Mouse (Mus musculus) adrenal gland, adult 8-10 months (tissue): Measurements from ENCODE around the gene Tiam1. TPM values are rescaled to one million over a fixed set of nuclear protein-coding genes. Genes with fewer than 3 reads are reported as not detected.

ENCODE experiments used
- DNase-seq: peaks from one replicate; pipeline ENCODE4 v3.0.0; 2022
- total RNA-seq, 4 experiments: library from RNA; stranded (reverse); gene quantifications; 2 replicates each; pipeline ENCODE4 v1.2.4; 2022

Tiam1 gene
- total RNA-seq, 4 experiments from 2014 or later = 69.6 to 107 (median 85.5) TPM

DNA sequence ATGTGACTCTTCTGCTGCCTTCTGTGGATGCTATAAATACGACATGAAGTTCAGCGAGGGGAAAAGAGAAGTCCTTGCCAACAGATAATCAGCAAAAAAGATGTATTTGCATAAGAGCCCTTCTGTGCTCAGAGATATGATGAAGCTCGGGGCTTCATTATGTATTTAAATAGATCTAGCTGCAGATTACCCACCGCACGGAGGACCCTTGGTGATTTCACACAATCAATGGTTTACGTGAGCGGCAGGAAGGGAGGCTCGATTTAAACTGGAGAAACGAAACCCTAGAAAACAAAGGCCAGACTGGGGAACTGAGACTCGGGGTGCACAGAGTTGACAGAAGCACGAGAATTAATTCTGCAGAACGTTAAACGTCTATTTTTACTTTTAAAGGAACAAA lies 272.2 kb downstream of the Tiam1 start:
- DNase-seq = no peak

- no peak for DNase-seq
Measured at GRCm38 (mm10) chr16:89870059-89870458, 273.5 kb downstream of the Tiam1 start.

- no peak for DNase-seq
Measured at GRCm38 (mm10) chr16:89868502-89868901, 275.1 kb downstream of the Tiam1 start.

DNA sequence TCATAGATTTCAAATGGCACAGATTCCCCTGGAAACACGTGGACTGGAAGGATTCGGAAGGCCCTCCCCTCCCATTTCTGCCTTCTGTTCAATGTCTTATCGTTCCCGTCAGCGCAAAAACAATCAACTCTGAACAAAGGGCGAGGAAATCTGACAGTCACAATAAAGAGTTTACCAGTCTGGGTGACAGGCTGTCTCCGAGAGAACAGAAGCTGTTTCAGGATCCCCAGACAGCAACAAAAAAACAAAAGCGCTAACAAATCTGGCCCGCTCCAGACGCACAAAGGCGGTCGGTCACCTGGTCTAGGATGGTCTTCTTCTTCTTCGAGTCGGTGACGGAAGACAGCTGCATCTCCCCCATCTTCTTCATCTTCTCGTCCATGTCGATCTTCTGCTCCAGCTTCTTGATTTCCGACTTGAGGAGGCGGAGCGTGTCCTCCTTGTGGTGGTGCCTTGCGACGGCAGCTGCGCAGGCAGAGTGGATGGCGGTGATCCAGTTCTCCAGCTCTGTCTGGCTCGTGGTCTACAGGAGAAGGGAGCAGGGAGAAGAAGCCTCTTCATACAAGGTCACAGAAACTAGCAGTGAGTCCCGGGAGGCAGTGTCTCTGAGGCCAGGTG lies 276.2 kb downstream of the Tiam1 start:
- no peak for DNase-seq

DNA sequence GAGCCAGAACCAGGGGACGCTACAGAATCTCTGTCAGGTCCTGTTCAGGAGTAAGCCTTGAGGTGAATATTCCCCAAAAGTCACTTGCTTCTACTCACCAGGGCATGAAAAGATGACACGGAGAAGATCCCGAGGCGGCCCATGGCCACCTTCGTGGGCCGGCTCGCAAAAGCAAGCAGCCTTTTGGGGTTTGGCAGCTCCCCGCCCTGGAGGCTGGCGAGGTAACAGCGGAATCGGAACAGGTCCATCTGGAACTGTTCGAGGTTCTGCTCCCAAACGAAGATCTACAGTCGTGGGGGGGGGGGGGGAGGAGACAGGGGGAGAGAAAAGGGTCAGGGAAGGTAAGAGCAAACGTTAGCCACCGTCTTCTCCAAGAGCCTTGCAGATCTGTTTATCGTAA lies 278.4 kb downstream of the Tiam1 start:
- no peak for DNase-seq

DNA sequence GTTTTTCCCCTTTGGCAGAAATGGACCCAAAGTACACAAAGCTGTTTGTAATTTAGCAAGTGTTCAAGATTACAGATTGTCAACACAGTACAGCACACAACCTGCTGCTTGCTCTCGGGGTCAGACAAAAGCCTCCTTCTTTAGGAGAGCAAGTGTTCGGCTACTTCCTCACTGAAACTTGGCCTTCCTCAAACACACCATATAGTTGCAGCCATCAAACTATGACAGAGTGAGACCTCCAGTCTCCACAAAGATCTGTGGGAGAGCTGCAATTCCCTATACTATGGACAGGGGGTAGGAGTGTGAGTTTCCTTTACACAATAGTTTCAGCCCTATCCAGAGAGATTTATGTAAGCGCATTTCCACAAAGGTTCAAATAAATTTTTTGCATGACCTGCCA lies 278.9 kb downstream of the Tiam1 start:
- DNase-seq = no peak

DNA sequence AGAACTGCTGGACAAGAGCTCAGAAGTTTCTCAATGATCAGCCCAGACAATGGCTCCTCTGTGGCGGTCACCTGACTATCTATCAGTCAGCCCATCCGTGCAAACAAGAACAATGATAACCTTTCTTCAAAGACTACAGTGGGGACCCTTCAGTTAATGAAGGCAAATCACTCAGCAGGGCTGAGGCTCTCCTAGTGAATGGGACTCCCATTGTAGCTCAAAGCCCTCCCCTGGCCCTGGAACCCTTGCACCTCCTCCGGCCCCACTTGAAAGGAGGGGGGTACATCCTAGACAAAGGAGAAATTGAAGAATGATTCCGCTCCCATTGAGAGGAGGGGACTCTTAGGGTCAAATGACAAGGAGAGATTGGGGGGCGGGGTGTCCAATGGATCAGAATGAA lies 280.3 kb downstream of the Tiam1 start:
- DNase-seq = no peak

DNA sequence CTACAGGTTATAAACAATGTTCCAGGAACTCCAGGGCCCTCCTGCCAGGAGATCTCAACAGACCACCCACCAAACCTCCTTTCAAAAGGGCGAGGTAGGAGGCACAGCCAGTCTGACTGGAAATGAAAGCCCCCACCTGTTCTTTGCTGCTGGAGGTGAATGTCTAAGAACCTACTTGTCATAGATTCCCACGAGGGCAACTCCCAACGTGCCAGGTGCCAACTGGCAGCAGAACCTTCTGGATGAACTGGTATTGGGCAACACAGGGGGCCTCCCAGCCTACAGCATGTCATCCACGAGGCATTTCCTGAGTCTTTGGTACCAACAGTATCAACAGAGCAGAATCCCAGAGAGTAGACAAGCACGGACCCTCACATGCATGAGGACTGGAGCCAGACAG lies 282.0 kb downstream of the Tiam1 start:
- DNase-seq = no peak

- DNase-seq = no peak
Measured at GRCm38 (mm10) chr16:89860708-89861107, 282.9 kb downstream of the Tiam1 start.

DNA sequence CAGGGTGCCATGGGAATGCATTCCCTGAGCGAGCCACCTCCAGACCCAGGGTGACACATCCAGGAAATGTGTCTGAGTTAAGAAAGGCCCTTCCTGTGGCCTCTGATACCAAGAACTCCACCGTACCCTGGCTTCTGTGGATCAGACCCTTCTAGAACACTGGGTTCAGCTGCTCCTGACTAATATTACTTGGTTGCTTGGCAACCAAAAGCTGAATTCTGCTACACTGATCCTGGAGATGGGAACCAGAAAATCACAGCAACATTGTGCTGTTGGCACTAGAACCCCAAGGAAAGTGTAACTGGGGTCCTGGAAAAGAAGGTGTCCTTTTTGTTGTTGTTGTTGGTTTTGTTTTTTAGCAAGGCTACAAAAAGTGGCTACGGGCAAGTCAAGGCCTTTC lies 285.9 kb downstream of the Tiam1 start:
- DNase-seq = no peak

DNA sequence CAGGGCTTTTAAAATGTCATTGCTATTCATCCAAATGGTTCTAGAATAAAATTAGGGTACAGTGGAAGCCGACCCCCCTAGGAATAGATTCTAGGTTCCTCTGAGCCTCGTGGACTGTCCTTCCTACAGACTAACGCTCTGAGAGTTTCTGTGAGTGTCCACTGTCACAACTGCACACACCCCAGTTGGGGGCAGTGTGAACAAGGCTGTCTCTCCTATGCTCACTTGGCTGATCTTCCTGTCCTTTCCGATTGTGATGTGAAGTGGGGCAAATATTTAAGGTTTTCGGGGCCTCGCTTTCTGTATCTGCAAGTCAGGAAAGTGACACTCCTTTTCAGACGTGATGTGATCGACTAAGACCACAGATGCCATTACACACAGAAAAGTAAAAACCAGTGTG lies 288.8 kb downstream of the Tiam1 start:
- no peak for DNase-seq

GRCm38 (mm10) chr16:89851333-89851732 lies 292.2 kb downstream of the Tiam1 start:
- DNase-seq = no peak

DNA sequence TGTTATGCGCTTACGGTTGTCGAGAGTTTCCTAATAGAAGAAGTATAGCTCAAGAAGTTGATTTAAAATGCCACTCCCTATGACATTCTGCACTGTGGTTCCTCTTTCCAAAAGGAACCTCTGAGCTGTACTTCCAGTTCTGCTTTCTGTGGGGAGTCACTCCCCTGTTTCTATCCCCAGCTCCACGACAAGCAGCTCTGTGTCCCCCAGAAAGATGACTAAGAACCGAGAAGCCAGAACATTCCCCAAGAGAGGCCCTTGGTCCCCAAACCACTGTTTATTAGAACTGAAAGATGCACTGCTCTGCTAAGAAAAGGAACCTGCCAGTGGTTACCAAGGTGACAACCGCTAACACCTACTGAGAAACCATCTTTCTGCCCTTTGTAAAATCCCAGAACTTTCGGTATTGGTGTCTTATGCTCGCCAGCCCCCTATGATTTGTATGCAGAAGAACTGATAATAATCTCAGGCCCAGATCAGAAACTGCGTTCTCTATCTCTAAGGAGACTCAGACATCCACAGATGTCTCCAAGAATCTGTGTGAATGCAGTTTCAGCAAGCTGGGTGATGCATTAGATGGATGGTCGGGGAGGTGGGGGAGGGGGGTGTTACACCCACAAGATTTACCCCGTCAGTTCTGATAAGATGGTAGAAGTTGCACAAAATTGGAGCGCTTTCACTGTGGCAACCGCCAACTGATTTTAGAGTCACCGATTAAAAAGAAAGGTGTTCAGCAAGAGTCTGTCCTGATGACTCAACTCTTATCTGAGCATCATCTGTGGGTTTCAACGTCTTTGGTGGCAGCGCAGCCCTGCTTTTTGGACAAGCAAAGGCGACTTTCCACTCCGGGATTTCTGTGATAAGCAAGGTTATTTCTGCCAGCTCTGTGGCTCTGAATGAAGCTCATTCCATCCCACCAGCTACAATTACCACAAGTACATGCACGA lies 294.6 kb downstream of the Tiam1 start:
- no peak for DNase-seq

DNA sequence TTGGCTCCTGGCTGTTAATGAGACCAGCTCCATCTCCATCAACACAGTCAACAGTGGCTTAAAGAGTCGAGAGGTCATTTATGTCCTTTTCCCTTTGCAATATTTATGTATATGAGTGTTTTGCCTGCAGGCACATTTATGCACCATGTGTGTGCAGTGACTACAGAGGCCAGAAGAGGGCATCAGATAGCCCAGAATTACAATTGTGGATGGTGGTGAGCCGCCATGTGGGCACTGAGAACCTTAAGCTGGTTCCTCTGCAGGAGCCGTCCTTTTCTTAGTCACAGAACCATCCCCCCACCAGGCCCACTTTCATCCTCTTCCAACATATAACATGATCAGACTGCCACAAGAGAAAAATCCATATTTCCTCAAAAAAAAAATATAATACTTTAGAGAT lies 295.4 kb downstream of the Tiam1 start:
- DNase-seq = no peak

DNA sequence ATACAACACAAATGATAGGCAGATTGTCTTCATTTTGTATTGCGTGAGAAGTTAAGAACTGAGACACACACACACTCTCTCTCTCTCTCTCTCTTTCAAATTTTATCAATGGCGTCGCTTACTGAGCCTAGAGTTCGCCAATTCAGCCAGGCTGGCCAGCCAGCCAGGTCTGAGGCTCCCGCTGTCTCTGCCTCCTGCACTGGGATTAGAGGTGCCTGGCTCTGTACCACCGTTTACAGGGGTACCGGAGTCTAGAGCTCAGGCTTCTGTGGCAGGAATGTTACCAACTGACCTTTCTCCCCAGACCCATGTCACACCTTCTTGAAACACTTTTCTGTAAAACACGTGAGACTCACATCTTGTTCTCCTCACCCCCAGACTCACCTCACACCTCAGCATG lies 298.1 kb downstream of the Tiam1 start:
- DNase-seq = no peak

DNA sequence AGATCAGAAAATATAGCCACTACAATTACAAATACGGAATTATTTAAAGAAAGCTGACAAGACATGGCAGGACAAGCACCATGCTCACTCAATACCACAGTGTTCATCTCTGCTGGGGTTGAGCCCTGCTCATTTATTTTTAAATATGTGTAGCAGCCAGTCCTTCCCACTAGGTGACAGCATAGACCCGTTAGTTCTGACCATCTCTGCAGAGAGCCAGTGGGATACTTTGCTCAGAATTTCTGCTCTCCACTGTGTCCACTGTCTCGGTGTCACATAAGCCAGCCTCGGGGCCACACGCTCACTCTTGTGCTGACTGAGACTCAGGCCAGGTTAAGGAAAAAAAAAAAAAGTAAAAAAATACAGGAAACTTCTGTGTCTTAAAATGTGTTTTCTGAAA lies 299.0 kb downstream of the Tiam1 start:
- DNase-seq = no peak

GRCm38 (mm10) chr16:89841894-89842293 lies 301.7 kb downstream of the Tiam1 start:
- no peak for DNase-seq

GRCm38 (mm10) chr16:89840361-89840760 lies 303.2 kb downstream of the Tiam1 start:
- no peak for DNase-seq

GRCm38 (mm10) chr16:89839829-89840228 lies 303.7 kb downstream of the Tiam1 start:
- no peak for DNase-seq

DNA sequence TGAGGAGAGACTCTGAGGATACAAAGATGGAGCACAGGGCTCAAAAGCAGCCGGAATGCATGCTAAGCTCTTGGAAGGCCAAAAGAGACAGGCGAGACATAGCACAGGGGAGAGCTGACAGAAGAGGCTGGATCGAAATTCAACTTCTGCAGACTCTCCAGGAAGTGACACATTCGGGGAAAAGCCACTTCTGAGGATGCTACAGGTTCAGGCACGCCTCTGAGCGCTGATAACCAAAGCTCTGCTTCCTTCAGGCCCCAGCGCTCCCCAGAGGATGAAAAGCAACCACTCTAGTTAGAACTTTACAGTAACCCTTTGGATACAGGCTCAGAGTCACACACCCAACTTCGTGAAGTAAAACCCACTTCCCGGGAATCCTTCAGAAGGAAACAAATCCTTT lies 306.5 kb downstream of the Tiam1 start:
- DNase-seq = no peak

GRCm38 (mm10) chr16:89835551-89835950 lies 308.0 kb downstream of the Tiam1 start:
- no peak for DNase-seq

GRCm38 (mm10) chr16:89833011-89833410 lies 310.6 kb downstream of the Tiam1 start:
- no peak for DNase-seq

GRCm38 (mm10) chr16:89831172-89831571 lies 312.4 kb downstream of the Tiam1 start:
- no peak for DNase-seq

DNA sequence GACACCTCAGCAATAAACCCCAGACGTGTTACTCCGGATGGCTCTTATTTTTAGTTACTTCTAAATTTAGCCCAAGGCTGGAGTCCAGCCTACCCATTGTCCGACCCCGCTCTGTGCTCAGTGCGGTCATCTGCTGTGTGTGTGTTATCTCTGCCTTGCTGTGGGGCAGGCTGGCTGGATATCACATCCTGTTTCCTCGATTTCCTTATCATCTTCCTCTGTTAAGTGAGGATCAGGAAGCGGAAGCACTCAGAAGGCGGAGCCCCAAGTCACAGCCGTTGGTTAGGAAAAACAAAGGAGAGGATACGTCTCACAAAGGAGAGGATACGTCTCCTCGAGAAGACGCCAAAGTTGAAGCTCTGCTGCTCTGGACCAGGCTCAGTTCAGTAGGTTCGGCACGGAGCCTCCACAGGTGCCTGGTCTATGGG lies 313.3 kb downstream of the Tiam1 start:
- DNase-seq = peak; percentile 24
